Mouse (Mus musculus): Measurements from ENCODE around the gene Sec23a. TPM values are rescaled to one million over a fixed set of nuclear protein-coding genes. Genes with fewer than 3 reads are reported as not detected.
"Not testable (repeated sequence)": the region's sequence is repeated elsewhere in the genome, so short reads cannot be mapped to it uniquely, and the experiment has no call there.

The Sec23a gene
- total and polyA plus RNA-seq, 2 experiments from 2014 or later: 42.8 to 58.9 TPM

GRCm38 (mm10) chr12:59017970-59018369, 6.2 kb upstream of the Sec23a start:
- 89% methylated on average over 8 of the region's 8 CpGs for WGBS
- no peak for DNase-seq (ENCODE audit: low spot score)
- ATAC-seq (ENCODE audit: insufficient read depth, low read depth): no peak
- no peaks in the 10 kb centered on the region for H3K4me1 ChIP-seq (ENCODE audit: control insufficient read depth, insufficient read depth)
- H3K9me3 ChIP-seq (replicated peaks; ENCODE audit: control insufficient read depth, low read length): no peaks in the 10 kb centered on the region
- no peak overlapping the region for H3K4me3 ChIP-seq (ENCODE audit: low read depth, low read length)
- TF ChIP-seq EP300 (IDR thresholded peaks at IDR 0.05; ENCODE audit: low read depth) (no peak), CTCF (IDR thresholded peaks at IDR 0.05; ENCODE audit: low read depth) (no peak)
- no peak overlapping the region for H3K4me2 ChIP-seq (ENCODE audit: low read depth, low read length)
- H3K9ac ChIP-seq (replicated peaks; ENCODE audit: low read depth, low read length): no peak overlapping the region
- H3K27me3 ChIP-seq (ENCODE audit: control insufficient read depth, insufficient read depth, low read length): no peaks in the 10 kb centered on the region
- H3K27ac ChIP-seq (ENCODE audit: low read depth): no peak overlapping the region
- peaks cover 43% of the 10 kb centered on the region for H3K36me3 ChIP-seq (replicated peaks; ENCODE audit: control insufficient read depth, insufficient read depth, low read length)

GRCm38 (mm10) chr12:59013234-59013633, 1.4 kb upstream of the Sec23a start, which contains the start of gene Gemin2:
Gene Gemin2 (plus strand): TSS chr12:59013393.
- H3K9me3 ChIP-seq (replicated peaks; ENCODE audit: control insufficient read depth, low read length): no peaks in the 10 kb centered on the region
- under 1% methylated on average over 28 of the region's 28 CpGs for WGBS
- TF ChIP-seq CTCF (IDR thresholded peaks at IDR 0.05; ENCODE audit: low read depth) (no peak), EP300 (IDR thresholded peaks at IDR 0.05; ENCODE audit: low read depth) (no peak)
- H3K36me3 ChIP-seq (replicated peaks; ENCODE audit: control insufficient read depth, insufficient read depth, low read length): peaks cover 11% of the 10 kb centered on the region
- peak within 1 kb of the TSS; percentile 83 for H3K9ac ChIP-seq (replicated peaks; ENCODE audit: low read depth, low read length)
- ATAC-seq (ENCODE audit: insufficient read depth, low read depth) (peak; percentile 73), DNase-seq (ENCODE audit: low spot score) (peak; percentile 96)
- H3K27ac ChIP-seq (ENCODE audit: low read depth): peak within 1 kb of the TSS; percentile 92
- peaks cover 24% of the 10 kb centered on the region; the same call in 1 of the 2 replicates for H3K4me1 ChIP-seq (ENCODE audit: control insufficient read depth, insufficient read depth)
- no peaks in the 10 kb centered on the region for H3K27me3 ChIP-seq (ENCODE audit: control insufficient read depth, insufficient read depth, low read length)
- H3K4me3 ChIP-seq (ENCODE audit: low read depth, low read length): peak within 1 kb of the TSS; percentile 89
- peak within 1 kb of the TSS; percentile 86 for H3K4me2 ChIP-seq (ENCODE audit: low read depth, low read length)

GRCm38 (mm10) chr12:59012710-59013091, 884 bp upstream of the Sec23a start:
- no peak for ATAC-seq (ENCODE audit: insufficient read depth, low read depth)
- Histone ChIP-seq H3K4me3 (ENCODE audit: low read depth, low read length) (peak overlapping the region; percentile 89), H3K9ac (replicated peaks; ENCODE audit: low read depth, low read length) (peak overlapping the region; percentile 83), H3K9me3 (replicated peaks; ENCODE audit: control insufficient read depth, low read length) (no peaks in the 10 kb centered on the region), H3K4me1 (ENCODE audit: control insufficient read depth, insufficient read depth) (peaks cover 29% of the 10 kb centered on the region), H3K27me3 (ENCODE audit: control insufficient read depth, insufficient read depth, low read length) (no peaks in the 10 kb centered on the region), H3K36me3 (replicated peaks; ENCODE audit: control insufficient read depth, insufficient read depth, low read length) (peaks cover 5% of the 10 kb centered on the region), H3K27ac (ENCODE audit: low read depth) (peak overlapping the region; percentile 92), H3K4me2 (ENCODE audit: low read depth, low read length) (peak overlapping the region; percentile 86)
- DNase-seq (ENCODE audit: low spot score): peak; percentile 39
- WGBS: 2% methylated on average over 7 of the region's 7 CpGs
- TF ChIP-seq EP300 (IDR thresholded peaks at IDR 0.05; ENCODE audit: low read depth): no peak
- no peak for TF ChIP-seq CTCF (IDR thresholded peaks at IDR 0.05; ENCODE audit: low read depth)

GRCm38 (mm10) chr12:59011275-59011843, 458 bp downstream of the Sec23a start:
- Histone ChIP-seq H3K9ac (replicated peaks; ENCODE audit: low read depth, low read length) (peak overlapping the region; percentile 87), H3K27ac (ENCODE audit: low read depth) (peak overlapping the region; percentile 97), H3K36me3 (replicated peaks; ENCODE audit: control insufficient read depth, insufficient read depth, low read length) (peaks cover 8% of the 10 kb centered on the region), H3K27me3 (ENCODE audit: control insufficient read depth, insufficient read depth, low read length) (no peaks in the 10 kb centered on the region), H3K4me1 (ENCODE audit: control insufficient read depth, insufficient read depth) (peaks cover 31% of the 10 kb centered on the region), H3K9me3 (replicated peaks; ENCODE audit: control insufficient read depth, low read length) (no peaks in the 10 kb centered on the region), H3K4me3 (ENCODE audit: low read depth, low read length) (peak overlapping the region; percentile 89), H3K4me2 (ENCODE audit: low read depth, low read length) (peak overlapping the region; percentile 88)
- WGBS: under 1% methylated on average over 25 of the region's 25 CpGs
- 0 out of 2 replicates have a peak, but pooled peaks have one; percentile 8 for TF ChIP-seq EP300 (IDR thresholded peaks at IDR 0.05; ENCODE audit: low read depth)
- no peak for TF ChIP-seq CTCF (IDR thresholded peaks at IDR 0.05; ENCODE audit: low read depth)
- peak; percentile 57 for ATAC-seq (ENCODE audit: insufficient read depth, low read depth)
- peak; percentile 22 for DNase-seq (ENCODE audit: low spot score)

GRCm38 (mm10) chr12:59010482-59010881, 1.3 kb downstream of the Sec23a start:
- TF ChIP-seq CTCF (IDR thresholded peaks at IDR 0.05; ENCODE audit: low read depth) (no peak), EP300 (IDR thresholded peaks at IDR 0.05; ENCODE audit: low read depth) (no peak)
- 47% methylated on average over 2 of the region's 2 CpGs for WGBS
- Histone ChIP-seq H3K9me3 (replicated peaks; ENCODE audit: control insufficient read depth, low read length) (no peaks in the 10 kb centered on the region), H3K9ac (replicated peaks; ENCODE audit: low read depth, low read length) (no peak overlapping the region), H3K4me2 (ENCODE audit: low read depth, low read length) (peak overlapping the region; percentile 88), H3K27ac (ENCODE audit: low read depth) (no peak overlapping the region), H3K4me1 (ENCODE audit: control insufficient read depth, insufficient read depth) (peaks cover 31% of the 10 kb centered on the region), H3K36me3 (replicated peaks; ENCODE audit: control insufficient read depth, insufficient read depth, low read length) (peaks cover 16% of the 10 kb centered on the region), H3K27me3 (ENCODE audit: control insufficient read depth, insufficient read depth, low read length) (no peaks in the 10 kb centered on the region), H3K4me3 (ENCODE audit: low read depth, low read length) (peak overlapping the region; percentile 89)
- DNase-seq (ENCODE audit: low spot score) (peak; percentile 18), ATAC-seq (ENCODE audit: insufficient read depth, low read depth) (no peak)

GRCm38 (mm10) chr12:58985766-58986165, 26.1 kb downstream of the Sec23a start:
- Histone ChIP-seq H3K27ac (ENCODE audit: low read depth) (no peak overlapping the region), H3K4me2 (ENCODE audit: low read depth, low read length) (no peak overlapping the region), H3K9ac (replicated peaks; ENCODE audit: low read depth, low read length) (no peak overlapping the region), H3K9me3 (replicated peaks; ENCODE audit: control insufficient read depth, low read length) (no peaks in the 10 kb centered on the region), H3K4me1 (ENCODE audit: control insufficient read depth, insufficient read depth) (no peaks in the 10 kb centered on the region), H3K36me3 (replicated peaks; ENCODE audit: control insufficient read depth, insufficient read depth, low read length) (peaks cover 76% of the 10 kb centered on the region), H3K4me3 (ENCODE audit: low read depth, low read length) (no peak overlapping the region), H3K27me3 (ENCODE audit: control insufficient read depth, insufficient read depth, low read length) (no peaks in the 10 kb centered on the region)
- TF ChIP-seq CTCF (IDR thresholded peaks at IDR 0.05; ENCODE audit: low read depth) (no peak), EP300 (IDR thresholded peaks at IDR 0.05; ENCODE audit: low read depth) (no peak)
- WGBS: 91% methylated on average over 3 of the region's 3 CpGs
- DNase-seq (ENCODE audit: low spot score) (no peak), ATAC-seq (ENCODE audit: insufficient read depth, low read depth) (no peak)

GRCm38 (mm10) chr12:58981178-58981661, 30.6 kb downstream of the Sec23a start:
- H3K36me3 ChIP-seq (replicated peaks; ENCODE audit: control insufficient read depth, insufficient read depth, low read length): peaks cover 76% of the 10 kb centered on the region
- H3K4me2 ChIP-seq (ENCODE audit: low read depth, low read length); ATAC-seq (ENCODE audit: insufficient read depth, low read depth); H3K4me1 ChIP-seq (ENCODE audit: control insufficient read depth, insufficient read depth); DNase-seq (ENCODE audit: low spot score); H3K27me3 ChIP-seq (ENCODE audit: control insufficient read depth, insufficient read depth, low read length); H3K4me3 ChIP-seq (ENCODE audit: low read depth, low read length); H3K9ac ChIP-seq (replicated peaks; ENCODE audit: low read depth, low read length); H3K27ac ChIP-seq (ENCODE audit: low read depth); H3K9me3 ChIP-seq (replicated peaks; ENCODE audit: control insufficient read depth, low read length): not testable (repeated sequence)
- WGBS: 76% methylated on average over 6 of the region's 6 CpGs
